Mouse (Mus musculus) forebrain, postnatal 0 days (tissue): ENCODE measurements at regions not wholly inside any gene's neighbourhood (a gene's known extent, or its start where the extent isn't known, plus 50 kb on each side); places are given as distances from the start of the nearest gene placed in this dataset.

ENCODE experiments used
- ATAC-seq: fragments of 200-750 bp; cut with Nextera tagmentation; 2 replicates; pipeline ENCODE4 v1.8.0; 2017; ENCODE audit warnings: mild to moderate bottlenecking, moderate library complexity
- DNase-seq: peaks from one replicate; pipeline ENCODE4 v3.0.0-alpha.2; 2015
- H3K27ac ChIP-seq: fragments of 300-500 bp; sonication (generic); 2 replicates; pipeline ENCODE4 v1.5.1; 2014; ENCODE audit warnings: low read depth, mild to moderate bottlenecking, antibody characterized with exemption, low read length, moderate library complexity, mixed read lengths
- H3K27me3 ChIP-seq: fragments of 300-500 bp; sonication (generic); 2 replicates; pipeline ENCODE4 v1.6.1; 2014; ENCODE audit warnings: mild to moderate bottlenecking, low read length, mixed read lengths; ENCODE audit not compliant: insufficient read depth
- H3K36me3 ChIP-seq: fragments of 300-500 bp; sonication (generic); 2 replicates; pipeline ENCODE4 v1.6.1; 2014; ENCODE audit warnings: mild to moderate bottlenecking, moderate library complexity; ENCODE audit not compliant: insufficient read depth
- H3K4me1 ChIP-seq: fragments of 300-500 bp; sonication (generic); 2 replicates; pipeline ENCODE4 v1.6.1; 2014; ENCODE audit warnings: antibody characterized with exemption; ENCODE audit not compliant: insufficient read depth
- H3K4me2 ChIP-seq: fragments of 300-500 bp; sonication (generic); 2 replicates; pipeline ENCODE4 v1.6.1; 2014; ENCODE audit warnings: low read depth, mild to moderate bottlenecking, moderate library complexity
- H3K4me3 ChIP-seq: fragments of 300-500 bp; sonication (generic); 2 replicates; pipeline ENCODE4 v1.5.1; 2014; ENCODE audit warnings: low read depth, low read length, mixed read lengths
- H3K9ac ChIP-seq: fragments of 300-500 bp; sonication (generic); 2 replicates; pipeline ENCODE4 v1.6.1; 2014; ENCODE audit warnings: mild to moderate bottlenecking
- H3K9me3 ChIP-seq: fragments of 300-500 bp; sonication (generic); 2 replicates; pipeline ENCODE4 v1.6.1; 2016; ENCODE audit warnings: low read length
- CTCF ChIP-seq: sonication (generic); IDR thresholded peaks from 2 replicates; pipeline ENCODE4 v1.5.1; 2016; ENCODE audit warnings: antibody characterized with exemption, control low read depth, low read depth
- WGBS: fragments of 180-500 bp; shearing (Covaris S2); extraction: QIAGEN DNeasy Blood & Tissue Kit; methylation state at CpG from one replicate; pipeline ENCODE4 v1.1.7; 2014; 5-methylcytosine and 5-hydroxymethylcytosine counted together

- WGBS = 57% methylated on average over 7 of the region's 7 CpGs
- H3K27ac ChIP-seq = no peak overlapping the region
- H3K4me2 ChIP-seq = no peak overlapping the region
- H3K4me3 ChIP-seq = no peak overlapping the region
- H3K9ac ChIP-seq = no peak overlapping the region
- H3K9me3 ChIP-seq = no peaks in the 10 kb centered on the region
- H3K27me3 ChIP-seq = no peaks in the 10 kb centered on the region
- ATAC-seq = no peak
- no peaks in the 10 kb centered on the region for H3K4me1 ChIP-seq
- no peaks in the 10 kb centered on the region for H3K36me3 ChIP-seq
- TF ChIP-seq CTCF = no peak
- DNase-seq = no peak
Observed at GRCm38 (mm10) chr2:75446996-75447715, 211.9 kb upstream of the Hnrnpa3 start.

DNA sequence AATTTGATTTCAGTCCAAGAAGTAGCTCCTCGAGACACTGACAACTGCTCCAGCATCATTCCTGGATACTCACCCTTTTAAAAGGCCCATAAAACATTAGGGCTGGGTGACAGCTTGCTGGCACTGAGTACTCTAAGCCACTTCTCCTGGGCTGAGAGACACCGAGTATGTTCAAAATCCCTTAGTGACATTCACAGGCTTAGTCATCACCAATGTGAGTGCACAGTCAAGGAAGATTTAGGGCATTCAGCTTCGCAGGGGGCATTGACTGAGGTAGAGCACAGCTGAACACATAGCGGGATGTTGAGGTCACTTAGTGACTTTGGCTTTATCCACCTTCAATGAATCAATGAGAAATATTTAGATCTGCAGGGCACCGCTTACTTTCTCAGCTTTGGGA, 210.8 kb upstream of the Hnrnpa3 start:
- no peak overlapping the region for H3K9ac ChIP-seq
- no peak for ATAC-seq
- 77% methylated on average over 5 of the region's 5 CpGs for WGBS

DNA sequence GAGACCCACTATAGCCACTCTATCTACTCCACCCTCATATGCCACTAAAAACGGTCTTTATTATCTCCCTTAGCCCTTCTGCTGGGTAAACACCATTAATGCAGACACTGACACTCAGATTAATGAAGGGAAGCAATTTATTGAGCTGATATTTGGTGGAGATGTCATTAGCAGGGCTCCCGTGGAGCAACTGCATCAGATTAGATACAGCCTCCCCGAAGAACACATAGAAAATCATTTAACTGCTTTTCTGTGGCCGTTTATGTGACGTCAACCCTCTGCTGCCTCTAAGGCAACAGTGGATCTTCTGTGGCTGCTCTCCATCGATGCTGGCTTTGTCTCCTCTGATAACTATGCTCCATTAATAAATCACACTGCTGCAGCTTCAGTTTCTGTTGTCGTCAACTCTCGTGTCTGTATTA, 207.2 kb upstream of the Hnrnpa3 start:
- Histone ChIP-seq H3K27me3 (no peaks in the 10 kb centered on the region), H3K4me3 (no peak overlapping the region), H3K27ac (no peak overlapping the region), H3K4me1 (no peaks in the 10 kb centered on the region), H3K36me3 (no peaks in the 10 kb centered on the region), H3K9ac (no peak overlapping the region), H3K9me3 (no peaks in the 10 kb centered on the region), H3K4me2 (no peak overlapping the region)
- TF ChIP-seq CTCF = no peak
- 59% methylated on average over 8 of the region's 8 CpGs for WGBS
- DNase-seq = no peak
- no peak for ATAC-seq

More for the DNA sequence above, 210.8 kb upstream of the Hnrnpa3 start:
- Histone ChIP-seq H3K36me3 (no peaks in the 10 kb centered on the region), H3K4me2 (no peak overlapping the region), H3K4me1 (no peaks in the 10 kb centered on the region), H3K27me3 (no peaks in the 10 kb centered on the region), H3K4me3 (no peak overlapping the region), H3K9me3 (no peaks in the 10 kb centered on the region), H3K27ac (no peak overlapping the region)
- DNase-seq = no peak
- no peak for TF ChIP-seq CTCF

DNA sequence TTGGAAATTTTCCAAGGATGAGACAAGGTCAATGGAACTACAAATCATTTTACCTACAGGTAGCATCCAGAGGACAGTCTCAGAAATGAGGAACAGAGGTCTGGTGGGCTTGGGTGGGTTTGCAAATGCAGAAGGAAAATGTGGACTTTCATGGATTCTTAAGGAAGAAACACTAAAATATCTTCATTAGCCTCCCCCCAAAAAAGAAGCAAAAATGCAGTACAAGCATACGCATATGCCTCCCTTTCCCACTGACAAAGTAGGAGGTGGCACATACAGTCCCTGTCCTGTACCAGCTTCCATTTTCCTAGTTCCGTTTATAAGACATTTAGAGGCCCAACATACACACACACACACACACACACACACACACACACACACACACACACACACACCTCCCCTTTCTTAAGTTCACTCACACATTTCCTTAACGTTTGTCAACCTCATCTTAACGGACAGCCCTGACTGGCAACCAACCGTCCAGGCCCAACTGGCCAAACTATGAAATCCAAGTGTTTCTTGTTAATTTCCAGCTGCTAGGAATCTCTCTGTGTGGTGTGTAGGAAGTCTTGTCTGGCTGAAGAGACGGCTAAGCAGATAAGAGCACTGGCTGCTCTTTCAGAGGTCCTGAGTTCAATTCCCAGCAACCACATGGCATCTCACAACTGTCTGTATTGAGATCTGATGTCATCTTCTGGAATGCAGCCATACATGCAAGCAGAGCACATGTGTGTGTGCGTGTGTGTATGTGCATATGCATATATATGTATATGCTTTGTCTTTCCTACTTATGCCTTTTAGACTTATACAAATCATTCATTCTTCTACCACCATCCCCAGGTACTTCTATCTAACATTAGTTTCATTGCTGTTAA, 206.6 kb upstream of the Hnrnpa3 start:
- TF ChIP-seq CTCF = no peak
- Histone ChIP-seq H3K27ac (no peak overlapping the region), H3K9me3 (no peaks in the 10 kb centered on the region), H3K9ac (no peak overlapping the region), H3K4me2 (no peak overlapping the region), H3K4me1 (no peaks in the 10 kb centered on the region), H3K4me3 (no peak overlapping the region), H3K36me3 (no peaks in the 10 kb centered on the region), H3K27me3 (no peaks in the 10 kb centered on the region)
- ATAC-seq (no peak), DNase-seq (no peak)
- 87% methylated on average over 7 of the region's 7 CpGs for WGBS

GRCm38 (mm10) chr2:75455481-75455880, 203.6 kb upstream of the Hnrnpa3 start:
- ATAC-seq = no peak

DNA sequence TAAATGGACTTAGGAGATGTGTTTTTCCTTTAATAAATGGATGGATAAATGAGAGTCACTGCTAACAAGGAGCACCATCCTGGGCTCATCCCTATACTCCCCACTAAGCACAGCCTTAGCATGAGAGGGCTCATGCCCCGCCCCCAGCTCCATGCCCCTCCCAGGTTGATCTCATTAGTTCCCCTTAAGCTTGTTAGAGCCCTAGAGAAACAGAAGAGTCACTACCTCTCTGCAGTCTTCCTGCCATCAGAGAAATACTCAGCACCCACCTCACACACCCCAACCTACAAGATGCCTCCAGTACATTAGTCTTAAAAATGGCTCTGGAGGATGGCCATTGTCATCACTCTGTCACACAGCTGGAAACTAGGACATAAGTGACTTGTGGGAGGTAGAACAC, 202.8 kb upstream of the Hnrnpa3 start:
- no peaks in the 10 kb centered on the region for H3K4me1 ChIP-seq
- no peaks in the 10 kb centered on the region for H3K9me3 ChIP-seq
- ATAC-seq = no peak
- DNase-seq = no peak
- no peak for TF ChIP-seq CTCF
- WGBS = 82% methylated on average over 1 of the region's 1 CpGs
- no peak overlapping the region for H3K4me2 ChIP-seq
- no peaks in the 10 kb centered on the region for H3K36me3 ChIP-seq
- no peaks in the 10 kb centered on the region for H3K27me3 ChIP-seq
- no peak overlapping the region for H3K27ac ChIP-seq
- H3K4me3 ChIP-seq = no peak overlapping the region
- no peak overlapping the region for H3K9ac ChIP-seq

More at GRCm38 (mm10) chr2:75455481-75455880, 203.6 kb upstream of the Hnrnpa3 start:
- H3K4me3 ChIP-seq = no peak overlapping the region
- no peaks in the 10 kb centered on the region for H3K4me1 ChIP-seq
- H3K9me3 ChIP-seq = no peaks in the 10 kb centered on the region
- DNase-seq = no peak
- no peak for TF ChIP-seq CTCF
- WGBS = 94% methylated on average over 9 of the region's 9 CpGs
- H3K4me2 ChIP-seq = no peak overlapping the region
- H3K9ac ChIP-seq = no peak overlapping the region
- no peak overlapping the region for H3K27ac ChIP-seq
- H3K36me3 ChIP-seq = no peaks in the 10 kb centered on the region
- H3K27me3 ChIP-seq = no peaks in the 10 kb centered on the region

DNA sequence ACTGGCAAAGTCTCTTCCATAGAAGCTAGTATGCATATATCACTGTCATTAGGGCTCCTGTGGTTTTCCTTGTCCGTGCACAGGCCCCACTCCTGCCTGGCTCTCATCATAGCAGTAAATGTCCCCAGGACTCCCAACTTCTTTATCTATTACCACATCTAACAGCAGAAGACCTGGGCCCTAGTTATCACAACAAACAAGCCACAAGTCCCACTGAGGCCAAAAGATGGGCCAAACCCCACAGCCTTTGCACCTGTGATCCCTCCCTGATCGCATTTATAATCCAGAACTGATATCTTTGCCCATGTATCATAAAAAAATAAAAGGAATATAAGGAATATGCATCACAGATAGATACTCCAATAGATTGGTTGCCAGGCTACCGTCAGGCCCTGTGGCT, 201.6 kb upstream of the Hnrnpa3 start:
- no peak for DNase-seq
- Histone ChIP-seq H3K9me3 (no peaks in the 10 kb centered on the region), H3K36me3 (no peaks in the 10 kb centered on the region), H3K27ac (no peak overlapping the region), H3K9ac (no peak overlapping the region), H3K4me2 (no peak overlapping the region), H3K4me3 (no peak overlapping the region), H3K27me3 (no peaks in the 10 kb centered on the region), H3K4me1 (no peaks in the 10 kb centered on the region)
- ATAC-seq = no peak
- WGBS = 92% methylated on average over 3 of the region's 3 CpGs
- no peak for TF ChIP-seq CTCF
